Mouse (Mus musculus): Measurements from ENCODE around the gene Zranb2. TPM values are rescaled to one million over a fixed set of nuclear protein-coding genes. Genes with fewer than 3 reads are reported as not detected.
A peak's percentile ranks its signal among the peaks of the same experiment; 100 is the strongest.

Gene Zranb2
- total RNA-seq (2021): 10 to 100 TPM; 38.4 to 43.6 TPM
- long read RNA-seq, experiment 1, transcript Zranb2-203 (10 exons, 2,924 nt): major isoform, 83 of 93 reads
- long read RNA-seq, experiment 1, partial matches to known transcripts: 0 of 93 reads
- long read RNA-seq, experiment 1, other reads (novel, unspliced or antisense): 4 of 93 reads
- long read RNA-seq, experiment 2, transcript Zranb2-203 (10 exons, 2,924 nt): major isoform, 28 of 33 reads
- long read RNA-seq, experiment 2, partial matches to known transcripts: 1 of 33 reads
- long read RNA-seq, experiment 2, other reads (novel, unspliced or antisense): 2 of 33 reads

DNA sequence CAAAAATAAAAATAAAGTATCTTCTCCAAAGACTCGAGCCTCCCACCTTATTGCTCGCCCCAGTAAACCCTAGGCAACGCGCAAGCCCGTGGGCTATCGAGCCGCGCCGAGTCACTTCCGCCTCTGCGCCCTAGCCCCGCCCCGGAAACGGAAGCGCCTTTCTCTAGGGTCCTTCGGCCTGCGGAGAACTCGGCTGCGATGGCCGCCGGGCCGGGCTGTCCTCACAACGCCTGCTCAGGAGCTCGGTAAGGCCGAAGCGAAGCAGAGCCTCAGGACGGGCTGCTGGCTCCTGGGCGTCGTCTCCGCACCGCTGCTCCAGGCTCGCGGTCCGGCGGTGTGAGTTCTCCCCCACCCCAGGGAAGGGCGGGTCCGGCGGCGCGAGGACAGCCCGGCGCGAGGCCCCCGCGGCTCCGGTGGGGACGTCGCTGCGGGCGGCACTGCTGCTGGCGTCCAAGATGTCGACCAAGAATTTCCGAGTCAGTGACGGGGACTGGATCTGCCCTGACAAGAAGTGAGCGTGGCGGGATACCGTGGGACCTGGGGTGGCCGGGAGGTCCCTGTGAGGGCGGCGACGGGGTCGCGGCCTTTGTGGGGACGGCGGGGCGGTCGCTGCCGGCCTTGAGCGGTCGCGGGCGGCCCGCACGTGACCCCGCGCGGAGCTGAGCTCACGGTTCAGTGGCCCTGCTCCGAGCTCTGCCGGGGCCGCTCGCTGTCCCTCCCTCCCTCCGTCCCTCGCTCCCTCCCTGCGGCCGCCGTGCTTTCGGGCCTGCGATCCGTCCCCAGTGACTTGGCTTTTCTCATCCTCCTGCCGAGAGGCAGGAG, at the start of gene Zranb2:
Zranb2 (plus strand) TSS at position 197 of the 822 bp plus-strand sequence.
- DNase-seq: peak; percentile 94 to 96

DNA sequence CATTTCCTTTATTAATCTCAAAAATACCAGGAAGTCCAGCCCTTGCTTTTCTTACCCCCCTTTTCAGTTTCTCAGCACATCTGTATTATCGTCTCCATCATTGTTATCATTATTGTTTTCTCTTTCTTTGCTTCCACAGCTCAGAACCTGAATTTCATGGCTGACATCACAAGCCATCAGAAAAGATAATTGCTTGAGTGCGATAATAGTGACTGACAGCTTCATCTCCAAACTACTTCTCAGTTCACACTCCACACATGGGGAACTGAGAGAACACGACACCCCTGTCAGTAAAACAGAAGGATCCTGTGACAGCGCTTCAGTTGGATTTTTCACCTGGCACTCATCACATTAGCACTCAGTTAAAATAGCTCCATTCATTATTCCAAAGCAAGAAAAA, 41.9 kb upstream of the Zranb2 start:
- no peak for DNase-seq

GRCm38 (mm10) chr3:157502216-157502615, 31.7 kb upstream of the Zranb2 start:
- no peak for DNase-seq

- DNase-seq: no peak
Observed at GRCm38 (mm10) chr3:157514116-157514796, 19.7 kb upstream of the Zranb2 start.

DNA sequence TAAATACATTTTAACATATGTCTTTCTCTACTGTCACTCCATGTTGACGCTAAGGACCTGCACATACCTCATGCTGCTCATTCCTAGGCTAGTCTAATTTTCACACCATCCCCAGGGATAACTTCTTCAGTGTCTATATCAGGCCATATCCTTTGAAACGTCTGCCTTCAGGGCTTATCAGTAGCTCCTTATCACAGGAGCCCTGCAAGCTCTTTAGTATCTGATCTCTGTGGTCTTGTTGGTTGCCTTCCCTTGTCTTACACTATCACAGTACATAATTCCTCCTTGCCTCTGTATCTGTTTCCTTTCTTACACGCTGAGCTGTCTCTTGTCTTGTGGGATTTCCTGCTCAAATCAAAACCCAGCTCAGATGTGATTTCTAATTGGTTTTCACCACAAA, 17.5 kb upstream of the Zranb2 start:
- no peak for DNase-seq

- no peak for DNase-seq
Observed at GRCm38 (mm10) chr3:157517992-157518391, 16.0 kb upstream of the Zranb2 start.

GRCm38 (mm10) chr3:157520433-157520832, 13.5 kb upstream of the Zranb2 start:
- peak; percentile 2 to 41 for DNase-seq

DNA sequence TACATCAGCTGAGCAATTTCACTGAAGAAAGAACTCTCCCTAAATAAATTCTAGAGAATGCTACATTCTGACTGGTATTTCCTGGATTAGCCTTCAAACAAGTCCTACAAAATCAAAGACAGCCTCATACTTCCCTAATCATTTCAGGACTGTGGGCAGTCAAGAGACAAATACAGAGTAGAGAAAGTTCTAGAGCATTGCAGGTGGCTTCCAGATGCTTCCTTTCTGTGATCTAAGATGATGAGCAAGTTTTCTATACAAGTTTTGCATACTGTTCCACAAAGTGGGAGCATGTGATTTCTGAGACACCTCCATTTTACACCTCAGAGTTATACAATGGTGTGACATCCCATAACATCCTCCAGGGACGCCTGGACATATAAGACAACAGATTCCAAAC, 10.1 kb upstream of the Zranb2 start:
- no peak for DNase-seq

GRCm38 (mm10) chr3:157531585-157531984, 2.4 kb upstream of the Zranb2 start:
- DNase-seq: no peak

- DNase-seq: peak in 1 of 2 experiments; percentile 2
Observed at GRCm38 (mm10) chr3:157534786-157535415, 941 bp downstream of the Zranb2 start.

DNA sequence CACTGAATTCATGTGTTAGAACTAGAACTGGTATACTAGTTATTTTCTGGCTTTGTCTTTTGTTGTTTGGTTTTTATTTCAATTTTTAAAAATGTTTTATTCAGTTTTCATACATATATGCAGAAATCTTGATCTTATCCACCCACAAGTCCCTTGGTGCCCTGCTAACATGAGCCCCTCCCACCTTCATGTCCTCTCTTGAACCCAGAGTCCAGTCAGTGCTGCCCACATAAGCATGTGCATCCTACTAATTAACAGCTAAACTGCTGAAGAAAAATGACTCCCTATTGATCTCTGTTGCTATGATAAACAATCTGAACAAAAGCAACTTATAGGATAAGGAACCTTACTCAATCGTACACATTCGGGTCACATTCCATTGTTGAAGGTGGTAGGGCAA, 15.4 kb downstream of the Zranb2 start:
- no peak for DNase-seq

- DNase-seq: no peak
Observed at GRCm38 (mm10) chr3:157549758-157550600, 16.0 kb downstream of the Zranb2 start.

DNA sequence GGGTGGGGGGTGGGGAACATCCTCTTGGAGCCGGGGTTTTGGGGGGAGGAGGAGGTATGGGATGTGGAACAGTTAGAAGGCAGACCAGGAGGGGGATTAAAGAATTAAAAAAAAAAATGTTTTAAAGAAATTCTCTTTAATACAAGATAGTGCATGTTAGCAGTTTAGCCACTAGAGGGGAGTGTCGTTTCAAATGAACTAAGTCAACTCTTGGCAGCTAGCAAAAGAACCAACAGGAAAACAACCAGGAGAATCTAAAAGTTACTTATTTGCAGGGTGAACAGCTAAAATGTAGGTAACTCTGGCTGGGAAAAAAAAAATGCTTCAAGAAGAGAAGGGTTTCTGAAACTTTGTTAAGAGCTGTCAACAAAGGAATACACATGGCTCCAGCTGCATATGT, 31.2 kb downstream of the Zranb2 start:
- peak in 1 of 2 experiments; percentile 38 for DNase-seq

- DNase-seq: no peak
Observed at GRCm38 (mm10) chr3:157566725-157567565, 33.0 kb downstream of the Zranb2 start, which contains the start of gene Ptger3. TSS of gene Ptger3 (plus strand) at chr3:157566892.

GRCm38 (mm10) chr3:157567566-157568132, 33.7 kb downstream of the Zranb2 start:
- DNase-seq: no peak

DNA sequence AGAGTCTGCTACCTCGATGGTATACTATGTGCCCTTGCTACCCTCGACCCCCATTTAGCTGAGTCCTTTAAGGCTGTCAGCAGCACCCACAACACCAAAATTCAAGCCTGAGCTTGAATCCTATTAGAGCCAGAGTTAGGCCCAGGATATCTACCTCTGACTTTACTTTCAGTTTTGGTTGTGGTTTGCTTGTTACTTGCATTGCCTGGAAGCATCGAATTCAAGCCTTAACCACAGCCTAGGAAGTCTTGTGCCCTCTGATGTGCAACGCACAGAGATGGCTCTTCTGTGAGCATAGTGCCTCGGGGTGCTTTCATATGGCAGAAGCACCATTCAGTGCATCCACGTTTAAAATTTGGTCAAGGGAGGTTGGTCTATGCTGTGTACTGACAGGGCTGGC, 38.1 kb downstream of the Zranb2 start:
- no peak for DNase-seq

- DNase-seq: peak in 1 of 2 experiments; percentile 27
Observed at GRCm38 (mm10) chr3:157575441-157576342, 41.7 kb downstream of the Zranb2 start.

GRCm38 (mm10) chr3:157576343-157576722, 42.4 kb downstream of the Zranb2 start:
- DNase-seq: no peak

DNA sequence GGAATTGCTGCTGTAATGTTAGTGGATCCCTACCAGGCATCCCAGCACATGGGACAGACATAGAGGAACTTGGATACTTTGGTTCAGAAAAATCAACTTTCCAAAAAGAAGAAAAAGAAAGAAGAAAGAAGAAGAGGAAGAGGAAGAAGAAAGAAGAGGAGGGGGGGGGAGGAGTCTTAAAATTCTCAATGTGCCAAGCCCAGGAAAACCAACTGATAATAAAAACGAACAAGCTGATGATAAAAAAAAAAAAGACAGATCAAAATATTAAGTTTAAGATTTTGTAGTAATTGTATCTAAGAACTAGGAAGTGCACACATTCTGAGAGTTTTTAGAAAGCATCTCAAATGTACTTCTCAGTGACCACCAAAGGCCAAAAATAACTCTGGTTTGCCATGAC, 42.9 kb downstream of the Zranb2 start:
- no peak for DNase-seq
